Mouse (Mus musculus) bone marrow, adult 2 months (tissue): ENCODE measurements around the gene P3h1.
A peak's percentile ranks its signal among the peaks of the same experiment; 100 is the strongest.

Experiments
- CTCF ChIP-seq: fragments of 200-500 bp; IDR thresholded peaks from 2 replicates; pipeline ENCODE4 v1.5.1; 2011; ENCODE audit warnings: low read length, control low read depth; ENCODE audit not compliant: control insufficient read depth, insufficient read depth
- POLR2A ChIP-seq: fragments of 200-500 bp; IDR thresholded peaks from 2 replicates; pipeline ENCODE4 v1.6.1; 2011; ENCODE audit warnings: low read depth, mild to moderate bottlenecking, control low read depth, low read length, borderline replicate concordance; ENCODE audit not compliant: control insufficient read depth

DNA sequence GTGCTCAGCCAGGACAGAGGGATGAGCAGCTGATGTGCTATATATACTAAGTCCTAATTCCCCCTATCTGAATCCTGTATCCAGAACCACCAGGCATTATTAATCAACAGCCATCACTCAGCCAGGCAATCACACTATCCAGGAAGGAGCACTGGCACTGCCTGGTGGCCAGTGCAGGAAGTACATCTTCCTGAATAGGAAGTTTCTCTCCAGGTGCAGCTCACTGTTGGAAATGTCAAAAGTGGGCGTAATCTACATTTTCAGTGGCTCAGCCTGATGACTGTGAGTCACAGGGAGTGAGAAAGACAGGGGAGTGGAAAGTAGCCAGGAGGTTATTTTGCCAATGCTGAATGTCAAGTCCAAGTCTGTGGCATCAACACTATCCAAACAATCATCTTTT lies 9.0 kb upstream of the P3h1 start:
- peak; percentile 71 for TF ChIP-seq CTCF
- TF ChIP-seq POLR2A, result no peak
